Mouse (Mus musculus): ENCODE measurements at regions not wholly inside any gene's neighbourhood (a gene's known extent, or its start where the extent isn't known, plus 50 kb on each side); places are given as distances from the start of the nearest gene placed in this dataset.

DNA sequence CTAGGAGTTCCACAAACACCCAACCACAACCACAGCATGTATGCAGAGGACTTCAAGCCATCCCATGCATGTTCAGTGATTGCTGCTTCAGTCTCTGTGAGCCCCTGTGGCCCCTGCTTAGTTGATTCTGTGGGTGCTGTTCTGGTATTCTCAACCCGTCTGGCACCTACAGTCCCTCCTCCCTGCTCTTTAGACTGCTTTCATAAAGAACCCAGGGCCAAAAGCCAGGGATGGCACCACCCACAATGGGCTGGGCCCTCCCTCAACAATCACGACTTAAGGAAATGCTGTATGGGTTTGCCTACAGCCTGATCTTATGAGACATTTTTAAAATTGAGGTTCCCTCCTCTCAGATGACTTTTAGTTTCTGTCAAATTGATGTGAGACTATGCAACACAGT is 58.9 kb upstream of the Bcl9 start:
- in situ Hi-C loops (cut with MseI, MboI): no loop called here

DNA sequence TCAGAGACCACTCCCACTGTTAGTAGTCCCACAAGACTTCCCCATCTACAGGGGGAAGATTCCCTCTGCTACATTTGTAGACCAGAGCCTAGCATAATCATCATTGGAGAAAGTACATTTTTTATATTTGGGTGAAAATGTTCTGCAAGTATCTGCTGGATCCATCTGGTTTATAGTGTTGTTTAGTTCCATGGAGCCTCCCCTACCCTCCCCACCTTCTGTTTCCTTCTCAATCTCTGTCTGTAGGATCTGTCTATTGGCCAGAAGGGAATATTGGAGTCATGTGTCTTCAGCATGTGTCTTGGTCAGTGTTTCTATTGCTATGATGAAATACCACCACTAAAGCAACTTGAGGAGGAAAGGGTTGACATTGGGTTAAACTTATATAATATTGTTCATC is 57.7 kb upstream of the Bcl9 start:
- in situ Hi-C loops (cut with MseI, MboI): no loop called here

DNA sequence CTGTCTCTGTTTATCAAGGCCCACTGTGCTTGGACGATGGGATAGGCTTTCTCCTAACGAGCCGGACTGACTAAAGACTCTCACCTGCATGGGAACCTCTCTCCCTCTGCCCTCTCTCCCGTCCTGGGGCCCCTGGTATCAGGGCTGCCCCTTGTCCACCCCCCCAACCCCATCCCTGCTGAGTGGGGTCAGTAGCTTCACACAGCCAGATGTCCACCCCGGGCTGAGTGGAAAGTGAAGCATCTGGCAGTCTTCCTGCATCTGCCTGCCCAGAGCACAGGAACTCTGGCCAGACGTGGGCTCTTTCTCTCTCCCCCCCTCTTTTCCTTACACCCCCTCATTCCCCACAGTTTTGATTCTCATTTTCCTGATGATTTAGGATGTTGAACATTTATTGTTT is 56.1 kb upstream of the Bcl9 start:
- in situ Hi-C loops (cut with MseI, MboI): no loop called here

DNA sequence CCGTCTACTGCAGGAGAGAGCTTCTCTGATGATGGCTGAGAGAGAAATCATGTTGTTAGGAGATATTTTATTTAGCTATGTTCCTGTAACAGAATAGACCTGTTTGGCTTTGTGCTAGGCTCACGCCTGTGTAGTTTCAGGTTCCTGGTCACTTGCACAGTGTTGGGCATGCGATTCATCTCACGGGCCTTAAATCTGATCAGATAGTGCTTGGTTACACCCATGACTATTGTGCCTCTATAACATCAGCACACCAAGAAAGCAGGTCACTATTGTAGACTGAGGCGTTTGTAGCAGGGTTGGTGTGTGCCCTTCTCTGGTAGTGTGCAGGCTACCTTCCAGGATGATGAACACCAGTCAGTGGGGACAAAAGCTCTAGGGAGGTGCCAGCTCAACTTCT is 54.3 kb upstream of the Bcl9 start:
- in situ Hi-C loops (cut with MseI, MboI): no loop called here

DNA sequence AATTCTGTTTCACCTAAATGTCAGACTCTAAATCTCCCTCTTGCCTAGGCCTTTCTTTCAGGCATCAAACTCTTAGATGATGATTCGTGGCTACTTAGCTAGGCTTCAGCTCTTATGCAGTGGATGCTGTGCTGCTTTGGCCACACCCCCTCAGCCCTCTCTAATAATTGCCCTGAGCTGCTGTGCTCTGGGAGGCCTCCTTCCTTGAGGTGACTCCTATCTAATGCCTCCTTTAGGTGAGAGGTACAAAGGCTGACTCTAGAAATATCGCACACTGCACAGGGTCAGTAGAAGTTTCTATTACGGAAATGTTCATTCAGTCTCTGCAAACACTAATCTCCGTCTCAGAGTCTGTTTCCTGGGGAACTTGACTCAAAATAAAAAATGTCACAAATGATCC is 51.7 kb upstream of the Bcl9 start:
- in situ Hi-C loops (cut with MseI, MboI): loop anchor here in 1 of 2 experiments (25.0 kb wide), 2 partner anchors 262 to 412 kb away; partner anchors contain the start of gene Gja8

Measured in mouse trophoblast stem cell (cell line).